Mouse (Mus musculus) cerebellum, adult 9-10 months (tissue): ENCODE results near the gene Eno1.
"Not testable (repeated sequence)": the region's sequence is repeated elsewhere in the genome, so short reads cannot be mapped to it uniquely, and the experiment has no call there.

ENCODE experiments used
- DNase-seq: peaks from one replicate; pipeline ENCODE4 v3.0.0; 2022

Gene Eno1

DNA sequence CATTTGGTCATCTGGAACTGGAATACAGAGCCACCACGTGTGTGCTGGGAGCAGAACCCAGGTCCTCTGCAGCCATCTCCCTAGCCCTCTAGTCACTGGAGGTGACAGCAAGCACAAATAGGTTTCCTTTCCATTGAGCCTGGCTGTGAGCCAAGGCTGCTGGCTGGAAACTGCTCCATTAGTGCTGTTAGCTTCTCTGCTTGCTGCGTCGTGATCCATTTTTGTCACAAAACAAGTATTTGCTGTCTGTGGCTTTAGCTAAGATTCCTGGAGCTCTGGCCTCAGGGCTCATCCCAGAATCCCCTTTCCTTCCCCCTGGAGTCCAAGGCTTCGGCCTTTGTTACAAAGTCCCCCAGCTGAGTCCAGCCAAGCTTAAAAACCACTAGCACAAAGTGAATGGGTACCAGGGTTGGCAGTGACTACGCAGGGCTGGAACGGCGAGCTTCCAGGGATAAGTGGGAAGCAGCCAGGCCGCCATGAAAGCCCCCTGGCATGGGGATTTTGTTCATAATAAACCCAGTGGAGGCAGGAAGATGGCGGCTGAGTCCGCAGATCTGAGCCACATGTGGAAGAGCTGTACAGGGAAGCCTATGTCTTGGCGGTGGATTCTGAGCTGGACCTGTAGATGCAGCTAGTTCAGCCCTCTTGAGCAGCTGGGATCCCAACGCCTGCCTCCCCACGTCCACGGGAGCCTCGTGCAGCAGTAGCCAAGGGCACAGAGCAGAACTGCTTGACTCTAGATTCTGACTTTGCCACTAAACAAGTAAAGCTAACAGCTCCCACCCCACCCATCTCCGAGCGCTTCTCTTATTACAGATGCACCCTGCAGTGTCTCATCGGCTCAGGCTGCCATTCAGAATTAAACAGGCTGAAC lies 14.3 kb downstream of the Eno1 start:
- peak; percentile 61 for DNase-seq

DNA sequence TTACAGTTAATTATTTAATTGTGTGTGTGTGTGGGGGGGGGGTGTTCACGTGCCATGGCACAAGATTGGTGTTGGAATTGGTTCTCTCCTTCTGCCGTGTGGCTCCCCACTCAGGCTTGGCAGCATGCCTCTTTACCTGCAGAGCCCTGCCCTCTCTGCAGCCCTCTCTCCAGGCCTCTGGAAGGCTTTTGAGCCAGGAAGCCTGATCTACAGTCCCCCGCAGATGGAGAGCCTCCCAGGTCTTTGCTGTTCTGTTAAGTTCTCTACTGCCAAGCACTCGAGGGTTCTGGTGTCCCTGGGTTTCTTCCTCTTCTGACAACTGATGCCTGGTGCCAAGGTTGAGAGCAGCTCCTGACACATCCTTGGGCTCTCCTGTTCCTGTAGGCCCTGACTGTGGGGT lies 17.9 kb downstream of the Eno1 start:
- peak; percentile 88 for DNase-seq

DNA sequence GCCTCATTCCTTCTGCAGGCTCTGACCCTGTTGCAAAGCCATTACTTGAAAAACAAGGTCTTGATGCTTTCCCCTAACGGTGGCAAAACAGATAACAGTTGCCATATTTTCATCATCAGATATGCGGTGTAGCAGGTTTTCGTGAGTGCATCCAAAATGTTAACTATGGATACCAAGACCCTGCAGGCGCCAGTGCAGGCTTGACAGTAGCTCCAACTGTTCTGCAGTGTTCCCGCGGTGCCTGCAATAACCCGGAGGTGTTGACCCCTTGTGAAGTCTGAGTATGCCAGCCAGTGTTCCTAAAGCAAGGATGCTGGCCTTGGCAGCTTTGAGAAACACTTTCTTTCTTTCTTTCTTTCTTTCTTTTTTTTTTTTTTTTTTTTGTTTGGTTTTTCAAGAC lies 18.7 kb downstream of the Eno1 start:
- peak; percentile 25 for DNase-seq

DNA sequence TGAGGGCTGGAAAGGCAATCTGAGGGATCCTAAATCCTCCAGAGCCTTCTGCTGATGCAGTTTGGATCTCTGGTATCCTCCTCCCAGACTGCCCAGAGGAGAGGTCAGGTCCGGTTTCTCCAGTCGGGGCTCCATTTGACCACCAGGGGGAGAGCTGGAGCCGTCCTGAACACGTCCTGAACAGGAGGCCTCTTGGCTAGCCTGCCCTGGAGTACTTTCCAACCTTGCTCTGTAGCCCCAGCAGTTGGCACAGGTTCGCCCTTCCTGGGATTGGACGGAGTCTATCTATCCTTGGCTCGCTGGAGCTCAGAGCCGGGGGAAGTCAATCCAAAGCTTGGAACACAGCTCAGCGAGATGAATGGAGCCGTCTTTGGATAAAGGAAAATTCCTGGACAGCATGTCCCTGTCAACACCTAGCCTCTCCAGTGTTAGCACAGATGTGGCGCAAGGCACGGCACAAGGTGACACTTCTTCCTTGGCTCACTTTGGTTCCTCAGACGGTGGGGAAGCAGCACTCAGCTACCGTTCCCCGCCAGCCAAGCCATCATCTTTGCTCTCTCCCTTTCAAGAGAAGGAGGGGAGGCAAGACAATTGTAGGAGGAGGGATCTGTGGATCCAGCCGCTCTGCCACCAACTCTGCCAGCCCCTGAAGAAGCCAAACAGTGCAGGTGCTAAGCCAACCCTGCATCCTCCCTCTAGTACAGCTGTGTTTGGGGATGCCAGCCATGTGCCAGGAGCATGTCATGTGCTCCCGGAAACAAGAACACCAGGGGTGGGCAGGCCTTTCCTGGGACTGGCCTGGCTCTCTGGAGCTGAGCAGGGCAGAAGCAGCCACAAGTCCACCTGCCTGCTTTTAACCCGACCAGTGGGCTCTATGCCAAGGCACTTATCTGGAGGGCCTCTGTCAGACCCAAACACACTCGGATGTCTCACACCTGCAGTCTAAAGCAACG lies 21.0 kb downstream of the Eno1 start:
- peak; percentile 95 for DNase-seq

DNA sequence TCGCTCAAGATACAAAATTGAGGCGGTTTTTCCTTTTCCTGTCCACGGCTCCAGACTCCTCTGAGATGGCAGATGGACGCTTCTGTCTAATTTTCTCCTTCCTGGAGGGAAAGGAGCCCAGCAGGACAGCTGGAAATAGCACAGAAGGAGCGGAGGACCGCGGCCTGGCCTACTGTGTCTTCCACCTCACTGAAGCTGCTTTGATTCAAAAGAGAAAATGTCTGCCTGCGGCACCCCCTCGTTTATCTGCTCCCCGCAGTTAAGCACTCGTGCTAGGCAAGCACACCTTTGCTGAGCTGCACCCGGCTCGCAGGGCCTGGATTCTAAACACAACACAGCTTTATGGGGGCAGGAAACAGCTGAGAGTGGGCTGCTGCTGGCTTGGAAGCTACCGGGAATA lies 21.9 kb downstream of the Eno1 start:
- peak; percentile 77 for DNase-seq

DNA sequence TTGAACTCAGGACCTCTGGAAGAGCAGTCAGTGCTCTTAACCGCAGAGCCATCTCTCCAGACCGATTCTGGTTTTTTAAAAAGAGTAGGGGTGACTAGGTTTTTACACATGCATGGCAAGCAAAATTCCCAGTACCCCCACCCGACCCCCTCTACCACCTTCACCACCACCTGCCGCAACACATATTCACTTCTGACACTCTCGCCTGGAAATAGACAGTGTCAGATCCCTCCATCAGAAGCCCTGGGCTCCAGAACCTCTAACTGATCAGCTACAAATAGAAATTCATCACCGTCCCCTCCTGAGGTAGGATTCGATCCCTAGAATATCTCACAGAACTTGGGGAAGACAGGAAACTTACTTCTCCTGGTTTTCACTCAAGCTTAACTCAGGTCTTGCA lies 23.1 kb downstream of the Eno1 start:
- no peak for DNase-seq

DNA sequence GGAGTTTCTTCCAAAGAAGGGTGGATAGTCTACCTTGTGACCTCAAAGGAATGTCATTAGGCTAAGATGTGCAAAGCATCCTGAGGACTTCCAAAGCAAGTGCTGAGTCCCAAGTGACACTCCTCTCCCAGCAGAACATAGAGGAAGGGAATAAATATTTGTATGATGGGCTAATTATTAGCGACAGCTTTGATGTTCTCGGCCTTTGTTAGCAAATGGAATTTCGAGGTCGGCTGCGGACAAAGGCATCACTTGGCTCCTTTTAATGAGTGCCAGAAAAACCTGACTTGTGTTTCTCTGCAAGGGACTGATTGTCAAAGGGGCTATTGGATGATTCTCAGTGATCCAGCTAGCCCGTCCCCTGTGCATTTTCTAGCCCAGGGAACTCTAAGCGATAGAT lies 23.6 kb downstream of the Eno1 start:
- DNase-seq = no peak

DNA sequence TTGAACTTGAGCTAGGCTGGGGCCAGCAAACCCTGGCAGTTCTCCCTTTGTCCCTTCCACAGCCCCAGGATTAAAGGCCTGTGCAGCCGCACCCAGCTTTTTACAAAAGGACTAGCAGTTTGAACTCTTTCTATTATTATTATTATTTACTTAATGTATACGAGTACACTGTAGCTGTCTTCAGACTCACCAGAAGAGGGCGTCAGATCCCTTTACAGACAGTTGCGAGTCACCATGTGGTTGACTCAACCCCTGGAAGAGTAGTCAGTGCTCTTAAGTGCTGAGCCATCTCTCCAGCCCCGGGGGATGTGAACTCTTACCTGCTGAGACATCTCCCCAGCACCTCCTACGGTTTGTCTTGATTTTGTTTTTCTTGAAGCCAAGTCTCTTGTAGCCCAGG lies 24.2 kb downstream of the Eno1 start:
- DNase-seq = peak; percentile 26

DNA sequence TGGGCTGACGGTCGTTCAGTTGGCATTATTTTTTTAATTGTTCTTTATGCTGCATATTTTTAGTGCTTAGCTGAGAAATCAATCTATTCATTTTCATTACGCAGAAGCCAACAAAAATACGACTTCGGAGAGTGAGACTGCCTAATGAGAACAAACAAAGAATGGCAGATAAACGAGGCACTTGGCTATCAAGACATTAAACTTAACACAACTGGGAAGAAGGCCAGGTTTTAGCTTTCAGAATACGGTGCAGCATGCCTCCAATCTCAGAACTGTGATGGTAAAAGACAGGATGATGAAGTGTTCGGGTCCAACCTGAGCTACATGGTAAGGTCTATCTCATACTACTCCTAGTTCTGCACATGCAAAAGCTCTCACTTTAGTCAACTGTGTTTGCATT lies 25.8 kb downstream of the Eno1 start:
- DNase-seq = no peak

DNA sequence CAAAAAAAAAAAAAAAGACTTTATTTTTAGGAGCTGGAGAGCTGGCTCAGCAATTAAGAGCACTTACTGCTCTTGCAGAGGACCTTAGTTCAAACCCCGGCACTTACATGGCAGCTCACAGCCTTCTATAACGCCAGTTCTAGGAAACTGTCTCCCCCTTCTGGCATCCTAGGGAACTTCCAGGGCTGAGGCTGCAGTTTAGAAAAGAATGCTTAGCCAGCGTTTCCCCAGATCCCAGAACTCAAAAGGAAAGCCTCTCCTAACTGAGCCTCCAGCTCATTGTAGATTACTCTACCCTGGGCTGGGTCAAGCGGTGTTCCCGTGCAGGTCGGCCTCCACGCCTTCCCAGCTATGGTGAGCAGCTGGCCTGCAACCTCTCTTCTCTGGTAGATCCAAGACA lies 28.4 kb downstream of the Eno1 start:
- peak; percentile 26 for DNase-seq

DNA sequence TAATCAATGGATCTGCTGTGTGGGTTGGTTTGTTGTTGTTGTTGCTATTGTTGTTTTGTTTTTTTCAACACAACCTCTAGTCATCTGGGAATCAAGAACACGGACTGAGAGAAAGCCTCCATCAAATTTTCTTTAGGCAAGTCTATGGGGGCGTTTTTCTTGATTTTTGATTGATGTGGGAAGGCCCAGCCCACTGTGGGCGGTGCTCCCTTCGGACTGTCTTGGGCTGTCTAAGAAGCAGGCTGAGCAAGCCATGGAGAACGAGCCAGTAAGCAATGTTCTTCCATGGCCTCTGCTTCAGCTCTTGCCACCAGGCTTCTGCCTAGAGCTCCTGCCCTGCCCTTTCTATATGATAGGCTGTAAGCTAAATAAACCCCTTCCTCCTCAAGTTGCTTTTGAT lies 28.9 kb downstream of the Eno1 start:
- no peak for DNase-seq

DNA sequence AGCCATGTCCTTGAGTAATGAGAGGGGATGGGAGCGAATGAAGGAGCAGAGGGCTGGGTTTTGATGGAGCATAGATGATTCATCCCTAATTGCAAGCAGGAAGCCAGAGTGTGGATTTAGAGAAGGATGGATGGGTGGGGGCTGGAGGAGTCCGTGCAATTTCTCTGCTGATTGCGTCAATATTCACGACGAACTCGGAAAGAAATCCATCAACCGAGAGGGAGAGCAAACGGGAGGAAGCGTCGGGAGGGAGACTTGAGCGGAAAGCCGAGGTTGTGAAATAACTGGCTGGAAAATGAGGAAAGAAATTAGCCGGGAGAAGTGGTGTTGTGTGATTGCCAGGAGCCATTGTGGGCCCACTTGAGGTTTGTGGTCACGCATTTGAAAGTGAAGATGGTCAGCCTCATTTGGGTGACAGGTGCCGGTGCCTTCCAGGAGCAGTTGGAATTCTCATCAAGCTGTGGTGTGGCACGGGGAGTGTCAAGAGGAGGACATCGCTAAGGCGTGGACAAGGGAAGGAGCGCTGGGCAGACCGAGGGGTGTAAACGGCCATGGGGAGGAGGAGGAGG lies 30.2 kb downstream of the Eno1 start:
- no peak for DNase-seq

DNA sequence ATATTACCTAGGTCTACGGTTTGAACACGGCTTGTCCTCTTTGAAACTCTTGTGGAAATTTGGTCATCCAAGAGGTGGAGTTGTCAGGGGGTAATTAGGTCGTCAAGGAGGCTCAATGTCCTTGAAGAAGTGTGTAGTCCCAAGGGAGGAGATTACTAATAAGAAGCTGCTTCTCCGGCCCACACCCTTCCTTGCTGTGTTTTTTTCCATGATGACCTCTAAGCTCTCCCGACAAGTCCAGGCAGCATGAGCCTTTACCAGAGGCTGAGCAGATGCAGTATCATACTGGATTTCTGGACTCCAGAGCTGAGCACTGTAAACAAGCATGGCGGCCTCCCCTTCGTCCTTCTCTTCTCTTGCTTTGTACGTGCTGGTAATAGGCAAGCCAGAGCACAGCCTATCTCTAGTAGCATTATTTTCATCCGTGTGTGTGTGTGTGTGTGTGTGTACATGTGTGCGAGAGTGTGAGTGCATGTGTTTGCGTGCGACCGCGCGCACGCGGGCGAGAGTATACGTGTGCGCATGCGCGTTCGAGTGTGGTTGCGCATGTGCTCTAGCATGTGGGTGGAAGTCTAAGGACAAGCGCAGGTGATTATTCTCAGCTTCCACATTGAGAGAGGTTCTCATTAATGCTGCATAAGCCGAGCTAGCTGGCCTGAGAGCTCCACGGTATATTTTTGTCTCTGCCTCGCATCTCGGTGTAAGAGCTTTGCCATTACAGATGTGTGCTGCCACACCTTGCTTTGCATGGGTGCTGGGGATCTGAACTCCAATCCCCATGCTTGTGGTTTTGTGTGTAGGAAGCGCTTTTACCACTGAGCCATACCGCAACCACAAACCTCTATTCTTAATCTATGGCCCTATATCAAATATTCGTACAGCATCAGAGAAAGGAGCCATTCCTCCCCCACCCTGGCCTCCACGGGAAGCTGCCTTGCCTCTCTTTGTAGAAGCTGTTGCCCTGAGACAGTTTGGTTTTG lies 32.4 kb downstream of the Eno1 start:
- DNase-seq = no peak

DNA sequence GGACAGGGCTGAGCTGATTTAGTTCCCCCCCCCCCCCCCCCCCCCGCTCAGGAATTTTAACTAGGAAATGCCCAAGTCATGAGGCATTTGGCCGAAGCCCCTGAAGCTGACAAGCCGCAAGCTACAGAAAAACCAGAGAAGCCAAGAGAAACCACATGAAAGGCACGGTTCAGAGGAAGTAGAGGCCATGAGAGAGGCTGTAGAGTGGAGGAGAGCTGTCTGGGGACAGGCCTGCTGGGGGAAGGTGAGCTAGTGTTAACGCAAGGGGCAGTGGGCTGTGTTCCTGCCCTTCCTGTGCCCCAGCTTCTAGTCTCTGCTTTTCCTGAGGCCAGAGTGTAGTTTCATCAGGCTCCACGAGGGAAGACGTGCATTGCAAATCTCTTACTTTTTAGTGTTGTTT lies 33.2 kb downstream of the Eno1 start:
- DNase-seq = no peak

DNA sequence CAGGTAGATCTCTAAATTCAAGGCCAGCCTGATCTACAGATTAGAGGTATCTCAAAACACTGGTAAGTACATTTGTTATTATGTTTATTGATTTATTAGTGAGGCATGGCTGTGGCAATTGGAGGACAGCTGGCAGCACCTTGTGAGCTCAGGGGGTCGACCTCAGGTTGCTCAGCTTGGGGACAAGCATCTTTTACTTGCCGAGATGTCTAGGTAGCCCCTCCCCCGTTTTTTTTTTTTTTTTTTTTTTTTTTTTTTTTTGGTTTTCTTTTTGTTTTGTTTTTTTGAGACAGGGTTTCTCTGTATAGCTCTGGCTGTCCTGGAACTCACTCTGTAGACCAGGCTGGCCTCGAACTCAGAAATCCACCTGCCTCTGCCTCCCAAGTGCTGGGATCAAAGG lies 34.2 kb downstream of the Eno1 start:
- not testable (repeated sequence) for DNase-seq

DNA sequence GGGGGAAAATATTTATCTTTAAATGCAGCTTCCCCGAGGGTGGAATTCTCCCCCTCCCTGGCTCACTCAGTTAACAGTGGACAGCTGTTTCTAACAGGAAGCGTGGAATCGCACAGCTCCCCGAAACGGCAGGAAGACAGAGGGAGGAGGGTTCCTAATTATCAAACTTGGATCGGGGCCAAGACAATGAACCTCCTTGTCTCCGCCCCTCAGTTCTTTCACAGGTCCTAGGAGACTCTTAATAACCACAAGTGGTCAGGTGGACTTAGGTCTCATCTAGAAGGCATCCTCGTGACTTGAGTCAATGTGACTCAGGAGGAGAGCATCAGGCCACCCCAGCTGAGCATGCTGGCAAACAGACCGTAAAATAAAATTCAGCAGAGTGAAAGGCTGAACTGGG lies 36.2 kb downstream of the Eno1 start:
- DNase-seq = no peak

DNA sequence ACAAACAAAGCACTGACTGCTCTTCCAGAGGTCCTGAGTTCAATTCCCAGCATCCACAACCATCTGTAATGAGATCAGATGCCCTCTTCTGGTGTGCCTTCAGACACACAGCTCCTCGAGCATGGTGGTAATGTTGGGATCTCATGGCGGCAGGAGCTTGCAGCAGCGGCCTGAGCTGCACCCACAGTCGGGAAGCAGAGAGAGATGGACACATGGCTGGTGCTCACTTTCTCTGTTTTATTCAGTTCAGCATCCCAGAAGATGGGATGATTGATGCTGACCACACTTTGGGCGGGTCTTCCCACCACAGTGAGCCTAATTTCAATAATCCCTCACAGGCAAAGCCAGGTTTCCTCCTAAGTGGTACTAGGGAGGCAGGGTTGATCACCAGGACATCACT lies 39.0 kb downstream of the Eno1 start:
- no peak for DNase-seq

DNA sequence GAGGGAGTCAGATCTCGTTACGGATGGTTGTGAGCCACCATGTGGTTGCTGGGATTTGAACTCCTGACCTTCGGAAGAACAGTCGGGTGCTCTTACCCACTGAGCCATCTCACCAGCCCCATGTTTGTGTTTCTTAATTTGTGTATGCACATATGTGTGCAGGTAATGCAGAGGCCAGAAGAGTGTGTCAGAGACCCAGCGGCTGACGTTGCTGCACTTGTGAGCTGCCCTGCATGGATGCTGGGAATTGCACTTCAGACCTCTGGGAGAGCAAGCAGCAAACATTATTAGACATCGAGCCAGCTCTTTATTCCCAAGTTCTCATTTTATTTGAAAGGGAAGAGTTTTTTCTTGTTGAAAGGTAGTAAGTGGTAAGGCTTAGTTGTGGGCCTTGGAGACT lies 42.8 kb downstream of the Eno1 start:
- DNase-seq = not testable (repeated sequence)

DNA sequence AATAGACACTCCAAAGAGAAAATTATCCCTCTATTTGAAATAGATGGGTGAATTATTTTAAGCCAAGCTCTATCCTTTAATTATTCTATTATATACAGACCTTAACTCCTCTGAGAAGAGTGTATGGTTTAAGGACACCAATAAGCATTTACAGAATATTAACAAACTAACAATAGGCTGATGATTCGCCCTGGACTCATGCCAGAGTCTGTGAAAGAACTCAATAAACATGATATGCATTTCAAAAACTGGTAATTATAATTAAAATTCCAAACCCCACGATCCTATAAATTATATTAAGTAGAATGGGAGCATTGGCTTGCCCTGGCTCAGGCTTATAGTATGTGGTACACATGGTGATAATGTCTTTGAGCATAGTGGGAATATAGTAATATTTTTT lies 43.5 kb downstream of the Eno1 start:
- peak; percentile 56 for DNase-seq

DNA sequence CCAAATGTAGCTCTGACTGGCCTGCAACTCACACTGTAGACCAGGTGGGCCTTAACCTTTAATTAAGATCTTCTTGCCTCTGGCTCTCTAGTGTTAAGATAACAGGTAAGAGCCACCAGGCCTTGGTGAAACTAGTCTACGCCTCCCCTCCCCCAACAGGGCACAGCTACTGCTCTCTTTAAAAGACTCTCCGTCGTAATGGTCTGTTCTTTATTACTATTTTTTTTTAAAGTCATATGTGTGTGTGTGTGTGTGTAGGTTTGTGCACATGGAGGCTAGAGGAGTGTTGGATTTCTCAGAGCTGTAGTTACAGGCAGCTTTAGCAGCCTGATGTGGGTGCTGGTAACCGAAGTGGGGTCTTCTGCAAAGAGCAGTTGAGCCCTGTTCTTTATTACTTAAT lies 43.9 kb downstream of the Eno1 start:
- peak; percentile 57 for DNase-seq

DNA sequence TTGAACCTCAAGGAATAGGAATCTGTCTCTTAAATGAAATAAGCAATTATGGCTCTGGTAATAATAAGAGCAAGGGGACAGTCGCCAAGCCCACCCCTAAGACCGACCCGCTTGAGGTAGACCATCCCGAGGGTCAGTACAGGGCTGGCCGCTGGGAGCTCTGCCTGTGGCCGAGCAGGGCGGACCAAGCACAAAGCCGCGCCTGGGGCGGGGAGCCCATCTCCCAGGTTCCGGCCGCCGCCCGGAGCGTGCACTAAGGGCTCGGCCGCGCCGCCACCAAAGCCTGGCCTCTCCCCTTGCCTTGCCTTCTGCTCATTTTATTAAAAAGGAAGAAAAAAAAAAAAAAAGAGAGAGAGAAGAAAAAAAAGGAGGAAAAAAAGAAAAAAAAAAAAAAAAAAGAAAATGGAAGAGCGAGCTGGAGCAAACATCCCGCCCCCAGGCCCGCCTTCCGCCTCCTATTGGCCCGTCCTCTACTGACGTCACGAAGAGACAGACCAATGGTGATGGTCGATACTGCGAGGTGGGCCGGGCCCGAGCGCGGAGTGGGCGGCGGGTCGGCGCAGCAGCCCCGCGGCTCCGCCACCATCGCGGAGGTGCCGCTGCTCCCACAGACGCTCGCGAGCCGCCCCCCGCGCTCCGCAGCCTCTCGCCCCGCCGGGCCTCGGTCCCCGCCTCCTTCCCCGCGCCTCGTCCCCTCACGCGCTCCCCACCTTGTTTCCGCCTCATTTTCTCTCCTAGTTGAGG lies 44.7 kb downstream of the Eno1 start, which contains the start of gene Rere:
TSS of gene Rere (plus strand) at position 629 of the 744 bp plus-strand sequence.
- peak; percentile 98 for DNase-seq
